Mouse (Mus musculus): ENCODE results near the gene Fam186a. TPM values are rescaled to one million over a fixed set of nuclear protein-coding genes. Genes with fewer than 3 reads are reported as not detected.

Gene Fam186a
- not detected in 2 replicates for polyA plus RNA-seq (2012; rRNA removed)

DNA sequence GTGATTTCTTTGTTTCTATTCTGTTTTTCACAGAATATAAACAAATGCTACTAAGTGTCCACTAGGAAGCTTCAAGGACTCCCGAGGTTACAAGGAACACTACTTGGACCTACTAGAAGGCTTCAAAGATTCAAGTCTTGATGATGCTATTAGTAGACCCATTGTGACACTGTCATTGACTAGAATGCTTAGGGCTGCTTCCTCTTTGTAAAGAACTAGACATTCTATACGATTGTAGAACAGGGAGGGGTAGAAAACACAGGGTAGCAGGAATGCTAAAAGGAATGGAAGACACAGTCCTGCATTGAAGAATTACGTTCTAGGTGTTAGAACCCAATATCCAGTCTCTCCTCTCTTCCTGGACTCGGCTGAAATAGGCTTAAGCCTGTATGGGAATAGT, at the start of gene Fam186a:
TSS of gene Fam186a (minus strand) at position 101 of the 400 bp plus-strand sequence.

DNA sequence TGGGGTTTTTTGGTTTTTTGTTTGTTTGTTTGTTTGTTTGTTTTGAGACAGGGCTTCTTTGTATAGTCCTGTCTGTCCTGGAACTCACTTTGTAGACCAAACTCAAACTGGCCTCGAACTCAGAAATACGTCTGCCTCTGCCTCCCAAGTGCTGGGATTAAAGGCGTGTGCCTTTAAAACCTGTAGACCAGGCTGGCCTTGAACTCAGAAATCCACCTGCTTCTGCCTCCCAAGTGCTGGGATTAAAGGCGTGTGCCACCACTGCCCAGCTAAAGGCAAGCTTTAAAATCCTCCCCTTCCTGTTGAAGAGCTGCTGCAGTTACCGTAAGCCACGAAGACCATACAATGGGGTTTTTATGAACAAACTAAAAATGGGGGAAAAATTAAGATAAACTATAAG, 2.9 kb upstream of the Fam186a start, which contains the start of gene Larp4:
TSS of gene Larp4 (plus strand) at position 301 of the 400 bp plus-strand sequence.

DNA sequence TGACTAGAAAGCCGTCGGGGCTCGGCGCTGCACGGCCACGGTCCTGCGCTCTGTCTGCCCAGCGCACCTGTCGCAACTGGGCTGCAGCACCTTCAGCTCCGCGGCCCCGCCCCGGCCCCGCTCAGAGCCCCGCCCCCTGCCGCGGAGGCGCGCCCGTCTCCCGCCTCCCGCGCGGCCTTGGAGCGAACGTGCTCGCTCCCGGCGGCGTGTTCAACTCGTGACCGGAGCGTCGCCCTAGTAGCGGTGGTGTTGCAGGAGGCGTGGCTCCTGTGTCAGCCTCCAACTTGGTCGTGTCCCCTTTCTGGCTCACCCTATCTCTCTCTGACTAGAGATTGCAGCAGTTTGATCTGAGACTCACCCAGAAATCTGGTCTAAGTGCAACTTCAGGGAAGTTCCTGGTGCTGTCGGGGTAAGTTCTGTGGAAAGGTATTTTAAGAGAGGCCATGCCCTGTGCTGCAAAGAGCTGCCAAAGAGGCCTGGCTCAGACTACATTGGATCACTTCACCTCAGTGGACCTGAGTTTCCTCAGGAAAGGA, 91.5 kb downstream of the Fam186a start, which contains the start of gene Lima1:
TSS of gene Lima1 (minus strand) at position 123 of the 536 bp plus-strand sequence.

Other genes starting within 250 kb of the Fam186a start
- 24.8 and 25.9 TPM in 2 replicates for gene Gpd1, start 249.5 kb downstream of the Fam186a start, polyA plus RNA-seq (2012; rRNA removed)
- 367 and 448 TPM in 2 replicates for gene Cox14, start 241.4 kb downstream of the Fam186a start, polyA plus RNA-seq (2012; rRNA removed)
- 23.7 and 24.2 TPM in 2 replicates for gene Cers5, start 194.2 kb downstream of the Fam186a start, polyA plus RNA-seq (2012; rRNA removed)
- 55.7 and 67.8 TPM in 2 replicates for gene Lima1, start 91.6 kb downstream of the Fam186a start, polyA plus RNA-seq (2012; rRNA removed)
- gene Larp4, start 3.0 kb upstream of the Fam186a start, polyA plus RNA-seq (2012; rRNA removed), result 46.6 and 46.9 TPM in 2 replicates
- gene Dip2b, start 71.6 kb upstream of the Fam186a start, polyA plus RNA-seq (2012; rRNA removed), result 7.8 and 8.2 TPM in 2 replicates

Data from colon, adult 2 months (tissue).